Mouse (Mus musculus): ENCODE measurements at regions not wholly inside any gene's neighbourhood (a gene's known extent, or its start where the extent isn't known, plus 50 kb on each side); places are given as distances from the start of the nearest gene placed in this dataset.

GRCm38 (mm10) chr14:67626181-67626580 lies 1617.2 kb upstream of the Gulo start:
- no peaks in the 10 kb centered on the region for H3K4me1 ChIP-seq (ENCODE audit: control insufficient read depth, insufficient read depth, low read length)
- H3K9ac ChIP-seq (ENCODE audit: low read length): no peak overlapping the region
- H3K4me3 ChIP-seq (ENCODE audit: low read length): no peak overlapping the region
- no peak for ATAC-seq (replicated peaks; ENCODE audit: extremely low read depth, insufficient read depth, low FRiP score)
- H3K9me3 ChIP-seq (replicated peaks; ENCODE audit: control insufficient read depth, low read length): no peaks in the 10 kb centered on the region
- no peak overlapping the region for H3K4me2 ChIP-seq (ENCODE audit: low read depth, low read length)
- WGBS: 84% methylated on average over 8 of the region's 8 CpGs
- no peak overlapping the region for H3K27ac ChIP-seq (ENCODE audit: low read length)
- H3K36me3 ChIP-seq (ENCODE audit: control insufficient read depth, insufficient read depth): no peaks in the 10 kb centered on the region
- no peaks in the 10 kb centered on the region for H3K27me3 ChIP-seq (ENCODE audit: control insufficient read depth, insufficient read depth, low read length)

GRCm38 (mm10) chr14:67623841-67624480 lies 1615.0 kb upstream of the Gulo start:
- Histone ChIP-seq H3K4me3 (ENCODE audit: low read length) (no peak overlapping the region), H3K27ac (ENCODE audit: low read length) (no peak overlapping the region), H3K9ac (ENCODE audit: low read length) (no peak overlapping the region), H3K27me3 (ENCODE audit: control insufficient read depth, insufficient read depth, low read length) (no peaks in the 10 kb centered on the region), H3K4me2 (ENCODE audit: low read depth, low read length) (no peak overlapping the region), H3K9me3 (replicated peaks; ENCODE audit: control insufficient read depth, low read length) (no peaks in the 10 kb centered on the region), H3K36me3 (ENCODE audit: control insufficient read depth, insufficient read depth) (no peaks in the 10 kb centered on the region), H3K4me1 (ENCODE audit: control insufficient read depth, insufficient read depth, low read length) (peaks cover 4% of the 10 kb centered on the region; the same call in 1 of the 2 replicates)
- no peak for ATAC-seq (replicated peaks; ENCODE audit: extremely low read depth, insufficient read depth, low FRiP score)
- WGBS: 51% methylated on average over 4 of the region's 4 CpGs

- Histone ChIP-seq H3K4me1 (ENCODE audit: control insufficient read depth, insufficient read depth, low read length) (peaks cover 4% of the 10 kb centered on the region; the same call in 1 of the 2 replicates), H3K4me3 (ENCODE audit: low read length) (no peak overlapping the region), H3K27ac (ENCODE audit: low read length) (no peak overlapping the region), H3K27me3 (ENCODE audit: control insufficient read depth, insufficient read depth, low read length) (no peaks in the 10 kb centered on the region), H3K36me3 (ENCODE audit: control insufficient read depth, insufficient read depth) (no peaks in the 10 kb centered on the region), H3K9ac (ENCODE audit: low read length) (no peak overlapping the region), H3K4me2 (ENCODE audit: low read depth, low read length) (no peak overlapping the region), H3K9me3 (replicated peaks; ENCODE audit: control insufficient read depth, low read length) (no peaks in the 10 kb centered on the region)
- WGBS: 72% methylated on average over 6 of the region's 6 CpGs
- no peak for ATAC-seq (replicated peaks; ENCODE audit: extremely low read depth, insufficient read depth, low FRiP score)
These were observed 1613.9 kb upstream of the Gulo start for GRCm38 (mm10) chr14:67622911-67623310.

- no peak overlapping the region for H3K4me3 ChIP-seq (ENCODE audit: low read length)
- H3K4me1 ChIP-seq (ENCODE audit: control insufficient read depth, insufficient read depth, low read length): peaks cover 4% of the 10 kb centered on the region; the same call in 1 of the 2 replicates
- WGBS: 50% methylated on average over 2 of the region's 2 CpGs
- no peak for ATAC-seq (replicated peaks; ENCODE audit: extremely low read depth, insufficient read depth, low FRiP score)
- no peaks in the 10 kb centered on the region for H3K36me3 ChIP-seq (ENCODE audit: control insufficient read depth, insufficient read depth)
- H3K9me3 ChIP-seq (replicated peaks; ENCODE audit: control insufficient read depth, low read length): no peaks in the 10 kb centered on the region
- no peak overlapping the region for H3K9ac ChIP-seq (ENCODE audit: low read length)
- no peak overlapping the region for H3K4me2 ChIP-seq (ENCODE audit: low read depth, low read length)
- H3K27ac ChIP-seq (ENCODE audit: low read length): no peak overlapping the region
- no peaks in the 10 kb centered on the region for H3K27me3 ChIP-seq (ENCODE audit: control insufficient read depth, insufficient read depth, low read length)
These were observed 1612.5 kb upstream of the Gulo start for GRCm38 (mm10) chr14:67621486-67621885.

GRCm38 (mm10) chr14:67620854-67621476 lies 1612.0 kb upstream of the Gulo start:
- 32% methylated on average over 4 of the region's 4 CpGs for WGBS
- H3K9me3 ChIP-seq (replicated peaks; ENCODE audit: control insufficient read depth, low read length): no peaks in the 10 kb centered on the region
- H3K27me3 ChIP-seq (ENCODE audit: control insufficient read depth, insufficient read depth, low read length): no peaks in the 10 kb centered on the region
- H3K27ac ChIP-seq (ENCODE audit: low read length): no peak overlapping the region
- H3K4me3 ChIP-seq (ENCODE audit: low read length): no peak overlapping the region
- peaks cover 4% of the 10 kb centered on the region; the same call in 1 of the 2 replicates for H3K4me1 ChIP-seq (ENCODE audit: control insufficient read depth, insufficient read depth, low read length)
- 0 out of 2 replicates have a peak, but pooled peaks have one; percentile 41 for ATAC-seq (replicated peaks; ENCODE audit: extremely low read depth, insufficient read depth, low FRiP score)
- H3K9ac ChIP-seq (ENCODE audit: low read length): no peak overlapping the region
- H3K36me3 ChIP-seq (ENCODE audit: control insufficient read depth, insufficient read depth): no peaks in the 10 kb centered on the region
- no peak overlapping the region for H3K4me2 ChIP-seq (ENCODE audit: low read depth, low read length)

- no peak overlapping the region for H3K4me2 ChIP-seq (ENCODE audit: low read depth, low read length)
- WGBS: 26% methylated on average over 4 of the region's 4 CpGs
- ATAC-seq (replicated peaks; ENCODE audit: extremely low read depth, insufficient read depth, low FRiP score): no peak
- peaks cover 4% of the 10 kb centered on the region; the same call in 1 of the 2 replicates for H3K4me1 ChIP-seq (ENCODE audit: control insufficient read depth, insufficient read depth, low read length)
- no peaks in the 10 kb centered on the region for H3K36me3 ChIP-seq (ENCODE audit: control insufficient read depth, insufficient read depth)
- H3K4me3 ChIP-seq (ENCODE audit: low read length): no peak overlapping the region
- H3K27ac ChIP-seq (ENCODE audit: low read length): no peak overlapping the region
- H3K27me3 ChIP-seq (ENCODE audit: control insufficient read depth, insufficient read depth, low read length): no peaks in the 10 kb centered on the region
- no peak overlapping the region for H3K9ac ChIP-seq (ENCODE audit: low read length)
- H3K9me3 ChIP-seq (replicated peaks; ENCODE audit: control insufficient read depth, low read length): no peaks in the 10 kb centered on the region
These were observed 1610.6 kb upstream of the Gulo start for GRCm38 (mm10) chr14:67619571-67619970.

GRCm38 (mm10) chr14:67614369-67614768 lies 1605.4 kb upstream of the Gulo start:
- 77% methylated on average over 11 of the region's 11 CpGs for WGBS
- peaks cover under 1% of the 10 kb centered on the region; the same call in 1 of the 2 replicates for H3K4me1 ChIP-seq (ENCODE audit: control insufficient read depth, insufficient read depth, low read length)
- no peaks in the 10 kb centered on the region for H3K9me3 ChIP-seq (replicated peaks; ENCODE audit: control insufficient read depth, low read length)
- no peak overlapping the region for H3K27ac ChIP-seq (ENCODE audit: low read length)
- no peak overlapping the region for H3K4me2 ChIP-seq (ENCODE audit: low read depth, low read length)
- ATAC-seq (replicated peaks; ENCODE audit: extremely low read depth, insufficient read depth, low FRiP score): no peak
- H3K9ac ChIP-seq (ENCODE audit: low read length): no peak overlapping the region
- H3K27me3 ChIP-seq (ENCODE audit: control insufficient read depth, insufficient read depth, low read length): peaks cover 5% of the 10 kb centered on the region; the same call in 1 of the 2 replicates
- no peak overlapping the region for H3K4me3 ChIP-seq (ENCODE audit: low read length)
- H3K36me3 ChIP-seq (ENCODE audit: control insufficient read depth, insufficient read depth): no peaks in the 10 kb centered on the region

GRCm38 (mm10) chr14:67613691-67614090 lies 1604.7 kb upstream of the Gulo start:
- no peaks in the 10 kb centered on the region for H3K36me3 ChIP-seq (ENCODE audit: control insufficient read depth, insufficient read depth)
- 66% methylated on average over 13 of the region's 13 CpGs for WGBS
- H3K9me3 ChIP-seq (replicated peaks; ENCODE audit: control insufficient read depth, low read length): no peaks in the 10 kb centered on the region
- H3K4me1 ChIP-seq (ENCODE audit: control insufficient read depth, insufficient read depth, low read length): no peaks in the 10 kb centered on the region; the same call in 1 of the 2 replicates
- ATAC-seq (replicated peaks; ENCODE audit: extremely low read depth, insufficient read depth, low FRiP score): no peak
- H3K9ac ChIP-seq (ENCODE audit: low read length): no peak overlapping the region
- peaks cover 5% of the 10 kb centered on the region; the same call in 1 of the 2 replicates for H3K27me3 ChIP-seq (ENCODE audit: control insufficient read depth, insufficient read depth, low read length)
- H3K27ac ChIP-seq (ENCODE audit: low read length): no peak overlapping the region
- no peak overlapping the region; the same call in 1 of the 2 replicates for H3K4me3 ChIP-seq (ENCODE audit: low read length)
- H3K4me2 ChIP-seq (ENCODE audit: low read depth, low read length): peak overlapping the region; percentile 46

GRCm38 (mm10) chr14:67613221-67613620 lies 1604.2 kb upstream of the Gulo start:
- H3K9ac ChIP-seq (ENCODE audit: low read length): no peak overlapping the region
- peaks cover 5% of the 10 kb centered on the region; the same call in 1 of the 2 replicates for H3K27me3 ChIP-seq (ENCODE audit: control insufficient read depth, insufficient read depth, low read length)
- 31% methylated on average over 14 of the region's 14 CpGs for WGBS
- H3K4me1 ChIP-seq (ENCODE audit: control insufficient read depth, insufficient read depth, low read length): no peaks in the 10 kb centered on the region; the same call in 1 of the 2 replicates
- H3K4me2 ChIP-seq (ENCODE audit: low read depth, low read length): peak overlapping the region; percentile 46
- H3K9me3 ChIP-seq (replicated peaks; ENCODE audit: control insufficient read depth, low read length): no peaks in the 10 kb centered on the region
- H3K4me3 ChIP-seq (ENCODE audit: low read length): peak overlapping the region; percentile 32
- no peak overlapping the region for H3K27ac ChIP-seq (ENCODE audit: low read length)
- H3K36me3 ChIP-seq (ENCODE audit: control insufficient read depth, insufficient read depth): no peaks in the 10 kb centered on the region
- no peak for ATAC-seq (replicated peaks; ENCODE audit: extremely low read depth, insufficient read depth, low FRiP score)

Measured in heart, embryonic 16.5 days (tissue).